Mouse (Mus musculus): ENCODE results near the gene Gsc2. TPM values are rescaled to one million over a fixed set of nuclear protein-coding genes. Genes with fewer than 3 reads are reported as not detected.
A peak's percentile ranks its signal among the peaks of the same experiment; 100 is the strongest.

The Gsc2 gene
- polyA plus RNA-seq, 1 experiment: not detected

DNA sequence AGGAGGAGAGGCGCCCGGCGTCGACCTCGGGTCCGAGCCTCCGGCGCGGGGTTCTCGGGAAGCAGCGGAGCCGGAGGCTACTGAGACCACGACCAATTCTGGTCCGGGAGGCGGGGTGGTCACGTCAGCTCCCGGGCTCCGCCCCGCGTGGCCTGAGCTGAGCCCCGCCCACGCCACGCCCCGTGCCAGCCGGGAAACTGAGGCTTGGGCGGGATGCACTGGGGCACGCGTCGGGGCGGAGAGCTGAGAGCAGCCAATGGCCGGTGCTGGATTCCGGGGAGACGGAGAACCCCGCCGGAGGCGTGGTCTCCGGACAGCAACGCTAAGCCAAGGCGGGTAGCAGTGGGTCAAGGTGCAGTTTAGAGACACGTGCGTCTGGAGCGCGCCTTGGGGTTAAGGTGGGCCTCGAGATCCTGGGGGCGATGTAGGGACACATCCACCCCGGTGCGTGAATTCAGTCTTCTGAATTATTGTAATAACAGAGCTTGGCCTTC, 13.3 kb upstream of the Gsc2 start, which contains the start of gene Slc25a1:
Slc25a1 (minus strand) TSS at position 133 of the 494 bp plus-strand sequence.
- Histone ChIP-seq H3K27ac (ENCODE audit: insufficient read depth, low read length) (peak within 1 kb of the TSS; percentile 57), H3K4me1 (ENCODE audit: control insufficient read depth, insufficient read depth, low read length) (0 out of 2 replicates have a peak, but pooled peaks cover 1% of the 10 kb centered on the region), H3K4me3 (ENCODE audit: insufficient read depth, low read length) (peak within 1 kb of the TSS; percentile 69)
- no peak for TF ChIP-seq CTCF (IDR thresholded peaks at IDR 0.05; ENCODE audit: borderline replicate concordance, insufficient read depth, low read length)
- peak; percentile 59 for TF ChIP-seq POLR2A (IDR thresholded peaks at IDR 0.05; ENCODE audit: low read depth, low read length)

DNA sequence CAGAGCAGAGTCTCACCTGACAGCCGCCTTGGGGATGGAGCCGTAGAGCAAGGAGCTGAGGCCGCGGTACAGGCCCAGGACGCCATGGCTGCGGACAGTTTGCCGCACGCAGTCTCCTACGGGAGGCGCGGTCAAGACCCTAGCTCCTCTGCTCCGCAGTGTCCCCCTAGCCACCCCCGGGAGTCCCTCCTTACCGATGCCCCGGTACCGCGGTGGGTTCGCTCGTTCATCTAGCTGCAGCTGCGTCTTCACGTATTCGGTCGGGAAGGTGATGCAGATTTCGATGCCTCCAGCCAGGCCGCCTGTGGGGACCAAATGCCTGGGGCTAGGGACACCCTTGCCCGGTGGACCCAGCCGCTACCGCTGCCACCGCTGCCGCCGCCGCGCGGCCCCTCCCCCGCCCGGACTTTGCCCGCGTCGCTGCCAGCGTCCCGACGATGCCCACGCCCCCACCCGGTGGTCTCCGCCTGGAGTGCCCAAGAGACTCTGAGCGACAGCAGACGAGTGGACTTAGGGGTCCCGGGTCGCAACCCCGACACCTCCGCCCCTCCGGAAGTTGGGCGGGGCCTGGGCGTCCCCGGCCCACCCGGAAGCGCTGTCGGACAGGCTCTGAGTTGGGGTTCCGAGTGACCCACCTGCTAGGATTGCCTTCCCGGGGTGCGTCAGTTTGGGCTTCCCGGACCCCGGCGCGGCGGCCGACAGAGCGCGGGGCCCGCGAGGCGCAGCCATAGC, 12.7 kb upstream of the Gsc2 start:
- Histone ChIP-seq H3K4me1 (ENCODE audit: control insufficient read depth, insufficient read depth, low read length) (0 out of 2 replicates have a peak, but pooled peaks cover 2% of the 10 kb centered on the region), H3K4me3 (ENCODE audit: insufficient read depth, low read length) (peak overlapping the region; percentile 69), H3K27ac (ENCODE audit: insufficient read depth, low read length) (peak overlapping the region; percentile 57; the same call in 1 of the 2 replicates)
- TF ChIP-seq CTCF (IDR thresholded peaks at IDR 0.05; ENCODE audit: borderline replicate concordance, insufficient read depth, low read length): no peak
- TF ChIP-seq POLR2A (IDR thresholded peaks at IDR 0.05; ENCODE audit: low read depth, low read length): peak; percentile 15; the same call in 1 of the 2 replicates

GRCm38 (mm10) chr16:17922163-17922538, 7.3 kb upstream of the Gsc2 start:
- Histone ChIP-seq H3K4me1 (ENCODE audit: control insufficient read depth, insufficient read depth, low read length) (peaks cover 5% of the 10 kb centered on the region; the same call in 1 of the 2 replicates), H3K27ac (ENCODE audit: insufficient read depth, low read length) (peak overlapping the region; percentile 35), H3K4me3 (ENCODE audit: insufficient read depth, low read length) (peak overlapping the region; percentile 84)
- TF ChIP-seq POLR2A (IDR thresholded peaks at IDR 0.05; ENCODE audit: low read depth, low read length) (no peak), CTCF (IDR thresholded peaks at IDR 0.05; ENCODE audit: borderline replicate concordance, insufficient read depth, low read length) (no peak)

DNA sequence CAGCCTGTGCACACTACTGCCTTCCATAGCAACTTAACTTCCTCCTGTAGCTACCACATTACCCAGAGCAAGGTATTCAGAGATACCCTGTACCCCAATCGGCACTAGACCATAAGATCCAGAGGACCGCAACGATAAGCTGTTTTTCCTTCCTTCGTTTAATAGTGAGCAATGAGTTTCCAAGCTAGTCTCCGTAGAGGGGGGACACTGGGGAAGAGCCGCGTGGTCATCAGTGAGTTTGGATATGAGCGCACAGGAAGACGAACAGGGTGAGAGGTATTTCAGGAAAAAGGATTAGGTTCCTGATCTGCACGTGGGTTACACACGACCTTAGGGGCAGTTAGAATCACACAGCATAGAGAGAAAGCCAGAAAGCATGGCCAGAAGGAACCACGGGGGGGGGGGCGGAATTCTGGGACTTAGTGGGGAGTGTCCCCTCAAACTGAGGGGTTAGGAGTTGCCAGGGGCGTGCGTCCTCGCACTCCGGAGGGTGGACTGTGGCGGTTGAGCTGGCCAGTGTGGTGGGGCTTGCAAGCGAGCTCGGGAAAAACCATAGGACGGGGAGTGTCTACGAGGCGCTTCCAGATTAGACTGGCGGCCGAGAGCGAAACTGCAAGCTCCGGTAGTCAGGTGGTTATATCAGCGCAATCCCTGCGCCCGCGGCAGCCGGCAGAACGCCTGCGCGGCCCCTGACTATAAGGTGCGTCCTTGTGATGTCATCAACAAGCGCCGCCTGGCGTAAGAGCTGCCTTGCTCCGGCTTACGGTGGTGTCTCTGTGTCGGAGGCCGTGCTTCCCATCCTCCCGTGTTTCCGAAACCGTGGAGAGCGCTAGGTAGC, 6.7 kb upstream of the Gsc2 start:
- H3K27ac ChIP-seq (ENCODE audit: insufficient read depth, low read length): peak overlapping the region; percentile 39
- H3K4me1 ChIP-seq (ENCODE audit: control insufficient read depth, insufficient read depth, low read length): peaks cover 5% of the 10 kb centered on the region; the same call in 1 of the 2 replicates
- peak; percentile 90 for TF ChIP-seq POLR2A (IDR thresholded peaks at IDR 0.05; ENCODE audit: low read depth, low read length)
- TF ChIP-seq CTCF (IDR thresholded peaks at IDR 0.05; ENCODE audit: borderline replicate concordance, insufficient read depth, low read length): no peak
- H3K4me3 ChIP-seq (ENCODE audit: insufficient read depth, low read length): peak overlapping the region; percentile 84

DNA sequence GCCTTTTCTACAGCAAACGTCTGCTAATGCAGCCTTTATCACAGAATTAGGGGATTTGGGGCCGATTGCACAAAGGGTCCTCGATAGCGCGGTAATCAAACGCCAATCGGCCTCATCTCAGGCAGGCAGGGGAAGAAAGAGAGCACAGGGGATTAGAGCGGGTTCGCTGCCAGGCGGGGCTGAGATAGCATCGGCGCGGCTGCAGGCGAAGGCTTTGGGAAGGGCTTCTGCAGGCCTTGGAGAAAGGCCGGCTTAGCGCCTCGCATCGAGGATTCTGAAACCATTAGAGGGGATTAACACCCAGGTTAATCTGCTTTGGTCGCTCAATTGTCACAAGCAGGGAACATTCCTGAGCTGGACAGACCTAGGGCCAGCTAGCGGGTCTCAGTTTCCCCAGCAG, 5.7 kb upstream of the Gsc2 start:
- Histone ChIP-seq H3K27ac (ENCODE audit: insufficient read depth, low read length) (no peak overlapping the region), H3K4me3 (ENCODE audit: insufficient read depth, low read length) (no peak overlapping the region), H3K4me1 (ENCODE audit: control insufficient read depth, insufficient read depth, low read length) (peaks cover 5% of the 10 kb centered on the region; the same call in 1 of the 2 replicates)
- TF ChIP-seq POLR2A (IDR thresholded peaks at IDR 0.05; ENCODE audit: low read depth, low read length) (no peak), CTCF (IDR thresholded peaks at IDR 0.05; ENCODE audit: borderline replicate concordance, insufficient read depth, low read length) (no peak)

- peak within 1 kb of the TSS; percentile 43; the same call in 1 of the 2 replicates for H3K27ac ChIP-seq (ENCODE audit: insufficient read depth, low read length)
- TF ChIP-seq POLR2A (IDR thresholded peaks at IDR 0.05; ENCODE audit: low read depth, low read length) (peak; percentile 62), CTCF (IDR thresholded peaks at IDR 0.05; ENCODE audit: borderline replicate concordance, insufficient read depth, low read length) (peak; percentile 33; the same call in 1 of the 2 replicates)
- peaks cover 5% of the 10 kb centered on the region; the same call in 1 of the 2 replicates for H3K4me1 ChIP-seq (ENCODE audit: control insufficient read depth, insufficient read depth, low read length)
- peak within 1 kb of the TSS; percentile 79 for H3K4me3 ChIP-seq (ENCODE audit: insufficient read depth, low read length)
Observed at GRCm38 (mm10) chr16:17911052-17911595, 3.7 kb downstream of the Gsc2 start, which contains the start of gene Ess2. Gene Ess2 (minus strand): TSS chr16:17911348.

- H3K4me3 ChIP-seq (ENCODE audit: insufficient read depth, low read length): no peak within 1 kb of the TSS
- TF ChIP-seq CTCF (IDR thresholded peaks at IDR 0.05; ENCODE audit: borderline replicate concordance, insufficient read depth, low read length) (no peak), POLR2A (IDR thresholded peaks at IDR 0.05; ENCODE audit: low read depth, low read length) (no peak)
- no peak within 1 kb of the TSS for H3K27ac ChIP-seq (ENCODE audit: insufficient read depth, low read length)
- no peaks in the 10 kb centered on the region for H3K4me1 ChIP-seq (ENCODE audit: control insufficient read depth, insufficient read depth, low read length)
Observed at GRCm38 (mm10) chr16:17898462-17898861, 16.4 kb downstream of the Gsc2 start, which contains the start of the genes Dgcr2 and Tssk2. Gene Dgcr2 (minus strand): TSS chr16:17898562. Gene Tssk2 (plus strand): TSS chr16:17898637.

GRCm38 (mm10) chr16:17896091-17896490, 18.8 kb downstream of the Gsc2 start:
- TF ChIP-seq POLR2A (IDR thresholded peaks at IDR 0.05; ENCODE audit: low read depth, low read length) (no peak), CTCF (IDR thresholded peaks at IDR 0.05; ENCODE audit: borderline replicate concordance, insufficient read depth, low read length) (no peak)
- no peaks in the 10 kb centered on the region for H3K4me1 ChIP-seq (ENCODE audit: control insufficient read depth, insufficient read depth, low read length)
- H3K27ac ChIP-seq (ENCODE audit: insufficient read depth, low read length): no peak overlapping the region
- no peak overlapping the region for H3K4me3 ChIP-seq (ENCODE audit: insufficient read depth, low read length)

DNA sequence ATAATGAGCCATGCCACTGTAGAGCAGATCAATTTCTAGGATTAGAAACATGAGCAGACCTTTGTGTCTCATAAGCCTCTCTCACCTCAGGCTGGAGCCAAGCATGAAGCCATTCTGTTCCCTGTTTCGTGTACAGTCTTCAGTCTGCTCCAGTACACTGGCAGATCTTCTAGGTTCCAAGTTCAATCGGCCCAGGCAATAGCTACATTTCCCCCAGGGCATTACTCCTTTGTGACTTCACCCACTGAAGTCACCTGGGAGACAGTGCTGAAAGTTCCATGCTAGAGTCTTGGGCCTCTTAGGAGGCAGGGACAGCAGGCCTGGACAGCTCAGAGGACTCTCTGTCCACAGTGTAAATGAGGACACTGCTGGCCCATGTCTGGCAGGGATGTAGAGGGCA, 20.9 kb downstream of the Gsc2 start, which contains the start of gene Tssk1:
Tssk1 (plus strand) TSS at position 301 of the 400 bp plus-strand sequence.
- H3K4me3 ChIP-seq (ENCODE audit: insufficient read depth, low read length): no peak within 1 kb of the TSS
- H3K4me1 ChIP-seq (ENCODE audit: control insufficient read depth, insufficient read depth, low read length): no peaks in the 10 kb centered on the region; the same call in 1 of the 2 replicates
- TF ChIP-seq CTCF (IDR thresholded peaks at IDR 0.05; ENCODE audit: borderline replicate concordance, insufficient read depth, low read length) (no peak), POLR2A (IDR thresholded peaks at IDR 0.05; ENCODE audit: low read depth, low read length) (no peak)
- no peak within 1 kb of the TSS for H3K27ac ChIP-seq (ENCODE audit: insufficient read depth, low read length)
